Mouse (Mus musculus) cerebellum, adult 18-20 months (tissue): ENCODE data around the gene Ankrd31.
"Not testable (repeated sequence)": the region's sequence is repeated elsewhere in the genome, so short reads cannot be mapped to it uniquely, and the experiment has no call there.

ENCODE experiments used
- DNase-seq, 2 experiments: peaks; one replicate each; pipeline ENCODE4 v3.0.0; 2021

Gene Ankrd31

DNA sequence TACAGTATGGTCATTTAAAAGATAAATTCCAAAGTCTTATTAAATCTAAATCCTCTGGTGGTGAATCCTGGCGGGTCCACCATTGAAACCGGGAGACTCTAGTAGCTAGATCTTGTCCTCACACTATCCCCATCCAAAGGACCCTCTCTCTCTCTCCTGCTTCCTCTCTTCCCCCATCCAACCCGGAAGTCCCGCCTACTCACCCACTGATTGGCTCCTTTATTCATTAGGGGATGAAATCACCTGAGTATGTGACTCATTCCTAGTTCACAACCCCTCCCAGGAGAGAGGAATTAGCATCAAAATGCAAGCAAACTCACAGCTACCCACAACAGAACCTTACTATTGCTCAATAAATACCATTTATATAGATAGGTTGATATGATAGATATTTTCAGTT lies 122.7 kb downstream of the Ankrd31 start:
- no peak for DNase-seq

DNA sequence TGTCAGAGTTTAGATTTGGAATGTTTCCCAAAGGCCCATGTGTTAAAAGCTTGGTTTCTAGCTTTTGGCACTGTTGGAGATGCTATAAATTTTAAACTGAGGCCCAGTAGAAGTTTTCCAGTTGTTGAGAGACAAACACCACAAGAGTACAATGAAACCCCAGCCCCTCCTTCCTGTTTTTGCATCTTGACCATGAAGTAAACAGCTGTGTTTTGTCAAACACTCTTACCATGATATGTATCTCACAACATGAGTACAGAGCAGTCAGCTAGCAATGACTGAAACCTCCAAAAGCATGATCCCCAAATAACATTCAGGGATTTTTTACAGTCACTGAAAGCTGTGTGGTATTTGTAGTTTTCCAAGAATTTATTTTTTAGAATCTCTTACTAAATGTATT lies 126.0 kb downstream of the Ankrd31 start:
- no peak for DNase-seq

DNA sequence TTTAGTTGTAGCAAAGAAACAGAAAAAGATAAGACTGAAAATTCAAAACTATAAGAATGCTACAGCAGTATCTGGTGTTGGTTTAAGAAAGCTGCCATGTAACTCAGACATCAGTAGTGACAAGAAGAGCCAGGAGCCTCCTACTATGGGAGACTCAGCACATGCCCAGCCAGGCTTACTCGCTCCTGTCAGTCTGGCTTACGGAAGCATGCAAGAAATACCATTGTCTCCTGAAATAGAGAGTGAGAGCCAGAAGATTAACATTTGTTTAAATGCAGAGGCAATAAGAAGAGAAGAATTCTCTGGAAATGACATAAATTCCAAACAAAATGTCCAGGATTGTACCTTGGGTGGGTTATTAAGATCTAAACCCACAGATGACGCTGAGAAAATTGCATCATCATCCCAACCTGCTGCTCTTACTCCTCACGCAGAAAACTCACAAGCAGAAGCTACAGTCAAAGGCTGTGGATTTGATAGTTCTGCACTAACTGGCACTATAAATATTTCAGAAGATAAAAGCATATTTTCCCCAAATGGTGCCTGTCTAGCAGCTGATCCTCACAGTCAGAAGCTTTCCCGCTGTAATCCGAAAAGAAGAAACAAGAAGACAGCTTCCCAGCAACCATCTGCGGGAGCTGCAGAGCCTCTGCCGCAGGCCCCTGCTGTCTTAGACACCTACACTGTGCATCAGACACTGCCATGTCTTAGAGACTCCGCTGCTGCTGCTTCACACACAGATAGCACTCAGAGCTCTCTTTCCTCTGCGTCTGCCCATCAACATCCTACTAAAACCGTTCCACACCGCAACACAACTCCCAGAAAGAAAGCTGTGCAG lies 130.4 kb downstream of the Ankrd31 start:
- DNase-seq = no peak

DNA sequence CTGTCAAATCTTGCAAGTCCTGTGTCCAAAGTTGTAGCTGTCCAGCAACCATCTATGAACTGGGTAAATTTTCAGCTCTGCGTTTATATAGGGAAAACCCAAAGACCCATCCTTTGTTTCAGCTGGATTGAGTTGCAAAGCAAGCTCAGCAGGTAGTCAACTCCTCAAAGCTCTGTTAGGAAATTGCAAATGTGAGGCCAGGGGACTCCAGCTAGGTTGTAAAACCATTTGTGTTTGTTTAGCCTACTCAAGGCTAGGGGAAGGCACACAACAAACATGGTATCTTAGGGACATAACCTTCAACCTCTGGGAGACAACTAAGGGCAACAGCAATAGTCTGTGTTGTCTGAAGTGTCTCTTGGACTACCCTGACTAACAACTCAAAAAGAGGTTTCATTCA lies 136.5 kb downstream of the Ankrd31 start:
- no peak for DNase-seq

DNA sequence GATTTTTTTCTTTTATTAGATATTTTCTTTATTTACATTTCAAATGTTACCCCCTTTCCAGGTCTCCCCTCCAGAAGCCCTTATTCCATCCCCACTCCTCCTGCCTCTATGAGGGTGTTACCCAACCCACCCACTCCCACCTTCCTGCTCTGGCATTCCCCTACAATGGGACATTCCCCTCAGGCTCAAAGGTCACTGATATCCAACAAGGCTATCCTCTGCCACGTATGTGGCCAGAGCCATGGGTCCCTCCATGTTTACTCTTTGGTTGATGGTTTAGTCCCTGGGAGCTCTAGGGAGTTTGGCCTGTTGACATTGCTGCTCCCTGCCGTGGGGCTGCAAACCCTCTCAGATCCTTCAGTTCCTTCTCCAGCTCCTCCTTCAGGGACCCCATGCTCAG lies 141.9 kb downstream of the Ankrd31 start:
- DNase-seq = no peak

DNA sequence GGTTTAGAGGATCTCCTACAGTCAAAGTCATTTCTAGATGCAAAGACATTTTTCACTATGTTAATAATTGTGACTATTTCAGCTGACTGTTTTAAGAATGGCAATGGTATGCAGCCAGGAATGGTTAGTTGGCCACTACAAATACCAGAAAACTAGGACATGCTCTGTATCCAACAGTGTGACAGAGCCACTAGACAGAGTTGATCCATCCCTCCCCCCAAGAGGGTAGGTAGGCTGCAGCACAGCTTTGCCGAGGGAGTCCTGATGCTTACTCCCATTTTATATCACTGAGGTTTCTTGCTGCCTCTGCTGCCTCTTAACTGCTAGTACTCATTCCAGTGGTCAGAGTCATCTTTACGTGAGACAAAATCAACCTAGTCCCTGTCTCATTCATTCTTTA lies 147.1 kb downstream of the Ankrd31 start:
- DNase-seq = no peak

DNA sequence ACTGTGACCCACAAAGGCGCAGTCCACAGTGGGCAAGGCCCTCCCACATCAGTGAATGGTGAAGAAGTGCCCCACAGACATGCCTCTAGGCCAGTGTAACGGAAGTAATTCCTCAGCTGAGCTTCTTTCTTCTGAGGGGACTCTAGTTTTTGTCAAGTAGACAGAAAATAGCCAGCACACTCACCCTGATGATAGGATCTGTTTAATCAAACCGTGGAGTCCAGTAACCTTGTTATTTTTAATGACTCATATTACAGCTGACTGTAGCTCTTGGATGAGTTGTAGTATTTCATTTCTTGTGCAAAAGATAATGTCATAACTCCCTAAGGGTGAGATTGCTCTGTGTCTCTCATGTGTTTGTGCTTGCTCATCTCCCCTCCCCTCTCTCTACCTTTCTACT lies 158.6 kb downstream of the Ankrd31 start:
- DNase-seq = no peak

DNA sequence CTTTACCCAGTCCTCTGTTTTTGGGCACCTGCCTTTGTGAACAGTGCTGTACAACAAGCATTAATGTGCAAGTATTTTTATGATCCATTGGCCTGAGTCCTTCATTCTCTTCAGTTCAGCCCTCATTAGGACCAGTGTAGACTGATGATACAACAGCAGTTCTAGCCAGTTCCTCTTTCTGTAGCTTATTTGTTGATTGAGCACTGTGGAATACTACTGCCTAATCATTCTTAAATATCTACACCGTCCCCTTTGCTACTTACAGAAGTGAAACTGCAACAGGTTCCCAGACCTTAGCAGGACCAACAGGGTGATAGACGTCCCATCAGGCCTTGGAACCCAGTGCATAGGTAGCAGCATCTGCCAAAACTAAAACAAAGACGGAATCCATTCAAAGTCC lies 163.1 kb downstream of the Ankrd31 start:
- no peak for DNase-seq

DNA sequence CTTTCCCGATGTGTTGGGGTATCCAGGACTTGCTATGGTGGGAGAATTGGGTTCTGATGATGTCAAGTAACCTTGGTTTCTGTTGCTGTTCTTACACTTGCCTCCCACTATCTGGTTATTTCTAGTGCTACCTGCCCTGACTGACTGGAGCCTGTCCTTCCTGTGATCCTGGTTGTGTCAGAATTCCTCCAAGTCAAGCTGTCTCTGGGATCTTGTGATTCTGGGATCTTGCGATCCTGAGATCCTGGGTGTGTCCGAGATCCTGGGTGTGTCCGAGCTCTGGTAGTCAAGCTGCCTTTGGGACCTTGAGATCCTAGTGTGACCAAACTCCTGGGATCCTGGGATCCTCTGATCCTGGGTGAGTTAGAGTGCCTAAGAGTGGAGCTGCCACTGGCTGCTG lies 175.1 kb downstream of the Ankrd31 start:
- not testable (repeated sequence) for DNase-seq

DNA sequence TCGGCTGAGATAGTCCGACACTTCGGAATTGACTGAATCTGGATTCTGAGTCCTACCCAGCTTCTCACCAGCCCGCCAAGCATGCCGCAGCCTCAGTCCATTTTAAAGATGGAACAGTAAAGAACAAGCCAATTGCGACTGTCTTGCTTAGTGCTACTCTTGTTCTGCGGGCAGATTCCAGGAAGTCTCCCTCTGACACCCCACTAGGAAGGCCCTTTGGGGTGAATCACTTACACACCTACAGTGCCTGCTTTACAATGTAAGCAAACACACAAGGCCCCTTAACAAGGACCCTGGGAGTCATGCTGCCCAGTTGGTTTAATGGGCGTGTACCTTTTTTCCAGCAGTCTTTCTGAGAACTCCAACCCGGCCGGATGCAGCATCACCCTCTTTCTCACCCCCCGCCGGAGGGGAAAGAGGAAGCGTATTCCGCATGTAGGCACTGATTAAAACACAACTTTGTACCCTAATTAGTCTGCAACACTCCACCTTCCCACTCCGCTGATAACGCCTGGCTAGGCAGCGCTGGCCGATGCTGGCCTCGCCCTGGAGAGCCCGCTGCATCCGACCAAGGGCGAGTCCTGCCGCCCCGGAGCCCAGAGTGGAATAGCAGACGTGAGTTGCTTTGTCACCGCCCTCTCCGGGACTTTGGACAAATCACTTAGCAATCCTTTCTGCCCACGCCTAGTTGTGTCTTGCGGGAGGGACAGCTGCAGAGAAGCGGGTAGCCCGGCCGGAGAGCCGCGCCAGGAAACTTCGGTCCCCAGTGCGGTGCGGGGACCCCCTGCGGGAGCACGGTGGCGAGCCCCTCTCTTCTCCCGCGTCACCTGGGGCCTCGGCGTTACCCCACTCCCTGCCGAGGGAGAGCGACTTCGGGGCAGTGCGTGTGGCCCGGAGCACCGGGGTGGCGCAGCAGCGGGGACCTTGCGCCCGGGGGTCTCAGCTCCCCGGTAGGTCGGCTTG lies 176.2 kb downstream of the Ankrd31 start, which contains the start of gene Gcnt4:
Gene Gcnt4 (plus strand): TSS at position 691 of the 963 bp plus-strand sequence.
- no peak for DNase-seq

DNA sequence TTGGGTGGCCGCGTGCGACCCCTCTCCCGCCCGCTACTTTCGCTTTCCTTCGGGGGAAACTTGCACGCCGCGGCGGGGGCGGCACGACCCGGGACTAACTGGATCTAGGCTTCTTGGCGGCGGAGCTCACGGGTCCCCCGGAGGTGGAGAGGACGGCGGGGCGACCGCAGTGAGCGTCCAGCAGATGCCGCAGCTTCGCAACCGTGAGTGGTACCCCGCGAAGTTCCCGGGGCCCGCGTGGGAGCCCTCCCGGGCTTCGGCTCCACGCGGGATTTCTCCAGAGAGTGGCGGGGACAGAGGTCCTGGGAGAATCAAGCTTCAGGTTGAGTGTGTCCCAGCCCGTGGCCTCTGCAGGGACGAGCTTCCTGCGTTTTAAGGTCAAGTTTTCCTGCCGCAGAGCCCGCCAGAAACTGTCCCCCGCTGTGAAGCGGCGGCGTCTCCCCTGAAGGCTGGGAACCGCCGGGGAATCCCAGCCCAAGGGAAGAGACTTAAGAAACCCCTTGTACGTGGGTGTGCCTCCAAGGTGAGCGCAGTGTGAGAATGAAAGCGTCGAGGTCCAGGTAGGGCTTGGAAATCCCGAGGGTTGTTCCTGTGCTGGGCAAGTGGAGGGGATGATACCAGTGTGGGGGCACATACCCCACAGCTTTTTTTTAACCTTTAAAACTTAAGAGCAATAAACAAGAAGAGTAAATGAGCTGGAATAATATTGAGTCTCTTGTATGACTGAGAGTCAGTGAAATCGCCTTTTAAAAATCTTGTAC lies 177.1 kb downstream of the Ankrd31 start:
- DNase-seq = no peak

DNA sequence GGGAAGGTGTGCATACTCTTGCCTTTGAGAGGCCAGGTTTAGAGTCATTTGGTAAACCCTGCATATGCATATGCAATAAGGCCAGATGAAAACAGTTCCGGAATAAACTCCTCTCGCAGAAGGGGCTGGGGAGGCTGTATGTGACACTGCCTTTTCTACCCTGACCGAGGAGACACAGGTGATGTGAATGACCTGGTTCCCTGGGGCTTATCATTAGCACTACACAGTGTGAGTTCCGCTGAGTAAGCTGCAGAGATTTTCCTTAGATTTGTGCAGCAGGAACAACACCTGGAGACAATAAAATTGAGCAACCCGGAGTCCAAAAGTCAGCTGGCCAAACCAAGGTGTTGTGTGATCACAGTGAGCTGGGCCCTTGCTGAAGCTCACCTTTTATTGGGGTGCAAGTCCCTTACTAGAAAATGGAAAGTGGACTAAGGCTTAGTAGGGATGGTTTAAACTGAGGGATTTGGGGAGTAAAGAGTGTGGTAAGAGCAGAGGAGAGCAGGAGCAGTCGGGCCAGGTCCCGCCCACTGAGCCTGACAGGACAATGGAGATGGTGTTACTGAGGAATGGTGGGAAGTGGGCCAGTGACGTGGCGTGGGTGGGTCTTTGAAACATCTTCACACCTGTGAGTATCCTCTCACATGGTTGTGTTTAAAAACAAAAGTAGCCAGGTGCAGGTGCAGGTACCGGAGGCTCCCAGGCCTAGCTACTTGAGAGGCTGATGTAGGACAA lies 178.1 kb downstream of the Ankrd31 start:
- no peak for DNase-seq

DNA sequence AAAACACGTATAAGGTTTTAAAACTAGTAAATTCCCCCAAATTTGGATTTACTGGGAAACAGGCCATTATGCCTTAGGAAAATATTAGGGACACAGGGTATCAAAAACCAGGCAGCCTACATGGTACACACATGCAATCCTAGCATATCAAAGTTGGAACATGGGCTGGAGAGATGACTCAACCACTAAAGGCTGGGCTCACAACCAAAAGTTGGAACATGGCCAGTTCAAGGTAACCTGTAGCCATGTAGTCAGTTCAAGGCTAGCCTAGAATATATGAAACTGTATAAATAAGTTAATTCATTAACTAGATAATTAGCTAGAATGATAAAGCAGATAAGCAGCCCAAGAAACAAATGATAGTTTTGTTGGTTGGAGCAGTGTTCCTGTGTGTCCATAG lies 179.7 kb downstream of the Ankrd31 start:
- DNase-seq = no peak

DNA sequence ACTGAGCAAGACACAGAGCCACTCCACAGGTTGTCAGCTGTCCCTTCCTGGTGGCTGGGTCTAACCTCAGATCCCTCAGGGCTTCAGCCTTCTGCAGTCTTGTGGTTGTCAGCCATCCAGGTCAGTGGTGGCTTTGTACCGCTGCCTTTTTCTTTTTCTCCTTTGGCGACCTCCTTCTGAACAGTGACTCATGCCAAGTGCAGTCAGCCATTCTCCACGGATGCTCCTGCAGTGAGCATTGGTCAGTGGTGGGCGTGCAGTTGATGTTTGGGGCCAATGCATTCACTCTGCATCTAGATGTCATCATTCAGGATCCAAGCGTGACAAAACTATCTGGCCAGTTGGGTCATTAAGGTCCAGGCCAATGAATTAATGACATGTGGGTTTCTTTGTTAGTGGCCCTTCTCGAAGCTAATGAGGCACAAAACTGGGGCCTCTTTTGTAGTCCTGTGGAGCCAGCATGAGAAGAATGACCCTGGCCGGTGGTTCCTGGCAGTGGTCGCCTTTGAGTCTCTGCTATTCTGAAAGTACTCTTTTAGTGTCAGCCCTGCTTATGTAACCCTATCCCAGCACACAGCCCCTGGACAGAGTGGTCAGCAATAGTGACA lies 180.5 kb downstream of the Ankrd31 start:
- no peak for DNase-seq

DNA sequence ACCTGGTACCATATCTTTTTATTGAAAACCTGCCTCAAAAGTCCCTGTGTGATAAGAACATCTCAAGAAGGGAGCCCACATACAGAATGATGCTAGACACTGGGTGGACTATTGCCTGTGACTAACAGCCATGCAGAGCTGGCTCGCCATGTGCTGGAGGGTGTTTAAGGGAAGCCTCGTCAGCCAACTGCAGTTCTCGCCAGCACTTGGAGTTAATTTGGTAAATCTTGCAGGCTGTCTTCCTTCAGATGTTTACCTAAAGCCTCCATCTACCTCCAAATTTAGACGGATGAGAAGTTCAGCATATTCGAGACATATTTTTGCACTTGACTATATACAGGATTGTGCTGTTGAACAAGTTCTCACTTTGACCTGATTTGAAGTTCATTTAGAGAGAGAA lies 184.7 kb downstream of the Ankrd31 start:
- no peak for DNase-seq

DNA sequence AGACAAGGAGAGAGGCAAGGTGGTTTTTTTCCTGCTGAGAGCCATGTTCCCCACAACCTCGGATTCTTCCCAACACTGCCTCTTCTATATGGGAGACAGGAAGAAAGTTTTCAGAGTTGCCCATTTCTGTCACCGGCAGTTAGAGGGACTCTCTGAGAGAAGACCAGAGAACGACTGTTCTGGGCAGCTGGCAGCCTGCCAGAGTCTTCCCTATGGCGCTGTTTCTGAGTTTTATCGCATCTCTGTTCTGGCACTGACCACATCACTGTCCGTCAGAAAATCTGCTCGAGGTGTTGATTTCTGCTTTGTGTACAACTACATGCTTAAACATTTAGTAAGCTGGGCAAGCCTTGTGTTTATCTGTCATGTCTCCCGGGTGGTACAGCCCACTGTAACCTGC lies 185.3 kb downstream of the Ankrd31 start:
- DNase-seq = no peak

DNA sequence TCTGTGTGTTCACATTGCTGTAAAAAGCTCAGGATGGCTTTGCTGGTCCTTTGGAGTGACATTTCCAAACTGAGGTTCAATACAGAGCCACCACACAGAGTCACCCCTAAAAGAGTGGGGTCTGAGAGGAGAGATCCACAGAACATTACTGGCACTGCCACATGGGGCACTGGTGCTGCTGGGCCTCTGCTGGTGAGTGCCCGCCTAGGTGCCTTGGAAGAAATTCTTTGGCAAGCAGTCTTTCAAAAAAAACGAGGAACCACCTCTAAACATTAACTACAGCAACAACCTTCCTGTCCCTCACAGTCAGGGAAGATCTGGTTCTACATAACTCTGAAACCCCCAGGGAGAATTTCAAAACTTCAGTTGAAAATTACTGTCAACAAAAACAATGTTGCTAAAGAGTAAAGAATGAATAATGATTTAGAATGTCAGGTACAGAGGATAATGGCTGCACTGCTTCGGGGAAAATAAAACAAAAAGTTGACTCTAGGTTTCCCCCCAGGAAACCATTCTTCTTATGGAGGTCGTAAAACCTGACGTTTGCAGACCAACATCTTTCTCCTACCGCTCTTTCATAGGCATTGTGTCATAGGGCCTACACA lies 188.2 kb downstream of the Ankrd31 start:
- DNase-seq = no peak

DNA sequence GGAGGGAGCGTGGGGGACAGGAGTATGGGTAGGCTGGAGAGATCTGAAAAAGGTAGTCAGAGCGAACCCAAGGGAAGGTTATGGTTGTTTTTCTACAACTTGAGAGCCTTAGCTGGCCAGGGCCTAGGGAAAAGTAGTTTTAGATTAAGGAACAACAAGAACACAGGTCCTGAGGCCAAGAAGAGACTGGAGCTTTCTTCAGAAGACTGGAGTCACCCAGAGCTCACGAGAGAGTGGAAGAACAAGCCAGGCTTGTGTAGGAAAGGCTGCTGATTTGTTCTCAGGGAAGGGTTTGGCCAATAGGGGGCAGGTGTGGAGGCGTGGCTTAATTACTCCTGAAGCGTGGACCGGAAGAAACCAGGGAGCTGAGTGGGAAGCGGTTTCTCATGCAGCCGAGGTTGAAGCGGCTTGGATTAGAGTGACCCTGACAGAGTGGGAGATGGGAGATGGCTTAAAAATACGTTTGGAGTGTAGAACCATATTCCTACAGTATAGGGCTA lies 189.0 kb downstream of the Ankrd31 start:
- no peak for DNase-seq

DNA sequence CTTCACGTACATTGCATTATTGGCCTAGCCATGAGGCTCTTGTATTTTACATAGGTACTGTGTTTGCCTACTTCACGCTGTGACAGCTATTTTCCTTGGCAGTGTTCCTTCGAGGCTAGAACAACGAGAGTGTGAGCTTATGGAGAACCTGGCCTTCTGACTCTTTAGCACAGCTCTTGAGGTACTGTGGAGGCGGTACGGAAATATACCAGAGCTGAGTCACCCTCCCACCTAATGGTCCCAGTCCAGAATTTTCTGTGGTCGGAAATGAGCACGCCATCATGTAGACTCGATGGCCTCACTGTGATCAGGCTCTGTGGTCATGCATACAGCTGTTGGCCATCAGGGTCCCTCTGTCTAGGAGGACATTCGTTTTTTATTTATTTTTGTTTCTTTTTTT lies 191.6 kb downstream of the Ankrd31 start:
- DNase-seq = no peak

DNA sequence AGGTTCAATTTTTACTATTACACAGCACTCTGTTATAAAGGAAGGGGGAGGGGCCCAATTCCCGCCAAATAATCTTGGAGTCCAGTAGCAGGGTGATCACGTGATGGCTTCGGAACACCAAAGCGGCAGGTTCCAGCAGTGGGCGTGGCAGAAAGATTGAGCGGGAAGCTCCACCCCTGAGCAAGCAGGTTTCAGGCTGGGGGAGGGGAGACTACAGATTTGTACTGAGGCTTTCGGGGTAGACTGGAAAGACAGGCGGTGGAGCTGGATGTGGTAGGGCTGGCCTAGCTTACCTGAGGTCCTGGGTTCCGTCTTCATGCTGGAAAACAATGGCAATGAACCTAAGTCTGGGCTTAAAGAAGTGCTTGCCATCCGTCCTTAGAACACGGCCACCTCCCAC lies 193.4 kb downstream of the Ankrd31 start:
- DNase-seq = not testable (repeated sequence)

DNA sequence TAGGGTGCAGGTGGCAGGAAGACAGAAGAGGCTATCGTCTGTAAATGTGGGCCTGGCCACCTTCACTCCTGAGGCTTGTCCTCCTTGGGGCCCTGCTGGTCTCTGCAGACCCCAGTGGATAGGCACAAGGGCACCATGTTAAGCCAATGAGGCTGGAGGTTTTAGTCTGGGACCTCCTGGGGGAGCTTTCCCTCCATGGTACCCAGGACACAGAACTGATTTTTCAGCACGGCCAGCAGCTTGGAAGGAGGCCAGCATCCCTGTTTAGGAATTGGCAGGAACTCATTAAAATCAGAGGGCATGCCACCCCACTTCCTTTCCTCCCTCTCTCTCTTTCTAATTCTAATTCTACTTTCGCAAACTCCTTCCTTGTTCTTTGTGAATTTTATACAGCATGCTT lies 195.5 kb downstream of the Ankrd31 start:
- DNase-seq = peak; percentile 9 to 12
